8 mouse cellular contexts compared by ENCODE assay signal in the genomic region with DNA sequence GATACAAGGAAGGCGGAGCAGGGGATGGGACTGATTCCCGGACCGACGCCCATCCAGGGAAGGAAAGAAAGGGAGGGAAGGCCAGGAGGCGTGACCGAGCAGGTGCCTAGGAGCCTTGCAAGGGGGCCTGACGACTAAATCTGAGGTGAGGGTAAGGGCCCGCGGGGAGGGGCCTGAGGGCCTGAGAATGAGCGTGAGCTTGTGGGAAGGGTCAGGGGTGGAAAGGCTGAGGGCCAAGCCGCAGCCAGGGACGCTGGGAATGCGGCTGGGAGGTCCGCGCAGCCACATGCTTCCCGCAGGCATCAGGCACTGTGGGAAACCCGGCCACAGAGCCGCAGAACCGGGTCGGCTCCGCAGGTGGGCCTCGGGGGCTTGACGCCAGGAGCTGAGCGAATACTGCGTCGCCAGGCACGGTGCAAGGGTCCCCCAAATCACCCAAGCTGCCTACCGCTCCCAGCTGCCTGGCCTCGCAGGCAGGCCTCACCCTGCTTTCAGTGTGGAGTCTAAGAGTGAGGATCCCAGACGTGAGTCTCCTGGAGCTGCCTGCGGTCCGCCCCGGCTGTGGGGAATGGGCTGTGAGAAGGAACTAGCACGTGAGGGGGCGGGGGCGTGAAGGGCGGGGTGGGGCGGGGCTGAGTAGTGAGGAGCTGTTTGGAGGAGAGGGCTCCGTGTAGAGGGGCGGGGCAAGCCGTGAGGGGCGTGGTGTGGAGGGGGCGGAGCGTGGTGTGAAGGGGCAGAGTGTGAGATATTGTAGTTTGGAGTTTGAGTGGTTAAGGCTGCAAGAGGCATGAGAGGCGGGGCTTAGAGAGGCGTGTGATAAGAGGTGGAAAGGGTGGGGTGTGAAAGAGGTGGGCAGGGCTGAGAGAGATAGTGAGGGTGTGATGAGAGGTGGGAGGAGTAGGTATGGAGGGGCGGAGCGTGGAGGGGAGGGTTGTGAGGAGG. TPM values are rescaled to one million over a fixed set of nuclear protein-coding genes. Genes with fewer than 3 reads are reported as not detected.
DNase-seq lines count a peak whose midpoint lies in the region; ATAC-seq and TF ChIP-seq lines count a peak whose summit lies in the region.

No protein-coding gene starts in this region.

- no peak overlapping the region for H3K27ac ChIP-seq in heart, embryonic 12.5 days (ENCODE audit: poor library complexity, severe bottlenecking)
- no peak overlapping the region for H3K27ac ChIP-seq in heart, adult 2 months
- no peak overlapping the region for H3K27ac ChIP-seq in MEL (ENCODE audit: control insufficient read depth, low read depth, low read length)
- H3K27ac ChIP-seq in hindbrain, embryonic 11.5 days (ENCODE audit: low read depth, low read length): no peak overlapping the region
- no peak overlapping the region for H3K27ac ChIP-seq in midbrain, embryonic 11.5 days (ENCODE audit: low read depth, low read length)

- WGBS in heart, embryonic 12.5 days: 29% methylated on average over 47 of the region's 48 CpGs
- 32% methylated on average over 48 of the region's 48 CpGs for WGBS in heart, adult 2 months
- 42% methylated on average over 48 of the region's 48 CpGs for WGBS in hindbrain, embryonic 11.5 days
- 37% methylated on average over 48 of the region's 48 CpGs for WGBS in midbrain, embryonic 11.5 days

- DNase-seq in heart, adult 2 months: no peak
- peak; percentile 31 for DNase-seq in MEL (ENCODE audit: low read depth, low spot score)
- peak; percentile 6 for DNase-seq in hindbrain, embryonic 11.5 days (ENCODE audit: low spot score)
- DNase-seq in midbrain, embryonic 11.5 days (ENCODE audit: low spot score, missing footprints): peak; percentile 84
- no peak for DNase-seq in layer of hippocampus, postnatal 14 days (ENCODE audit: low spot score in 2 of 2)
- DNase-seq in urinary bladder, postnatal 10 days (ENCODE audit: low spot score): no peak
- DNase-seq in cerebellum, adult 8-10 months: no peak

- H3K36me3 ChIP-seq in heart, embryonic 12.5 days: no peaks in the 10 kb centered on the region
- H3K36me3 ChIP-seq in heart, adult 2 months (ENCODE audit: control insufficient read depth, insufficient read depth, low read length): no peaks in the 10 kb centered on the region
- no peaks in the 10 kb centered on the region for H3K36me3 ChIP-seq in MEL (ENCODE audit: control insufficient read depth in 1 of 2, insufficient read depth in 2 of 2, low read length in 2 of 2)
- no peaks in the 10 kb centered on the region for H3K36me3 ChIP-seq in hindbrain, embryonic 11.5 days (ENCODE audit: control insufficient read depth, insufficient read depth, low read length)
- H3K36me3 ChIP-seq in midbrain, embryonic 11.5 days (ENCODE audit: control insufficient read depth, insufficient read depth, low read length): no peaks in the 10 kb centered on the region

- intact Hi-C loops in heart, adult 2 months (cut with DNase I): no loop called here

- no peak for TF ChIP-seq POLR2A in heart, adult 2 months (IDR thresholded peaks at IDR 0.05; ENCODE audit: insufficient read depth, low read depth, low read length)
- TF ChIP-seq POLR2A in MEL (IDR thresholded peaks at IDR 0.05; ENCODE audit: control insufficient read depth in 1 of 2, insufficient read depth in 1 of 2, low read depth in 1 of 2, low read length in 2 of 2, poor library complexity in 1 of 2): no peak

- H3K9ac ChIP-seq in heart, embryonic 12.5 days: 0 out of 2 replicates have a peak overlapping the region, but pooled peaks have one; percentile 48
- H3K9ac ChIP-seq in heart, adult 2 months (ENCODE audit: low read depth, low read length): no peak overlapping the region
- H3K9ac ChIP-seq in MEL (ENCODE audit: control insufficient read depth, low read depth, low read length, poor library complexity, severe bottlenecking): no peak overlapping the region
- H3K9ac ChIP-seq in hindbrain, embryonic 11.5 days (ENCODE audit: low read depth, low read length): no peak overlapping the region
- no peak overlapping the region for H3K9ac ChIP-seq in midbrain, embryonic 11.5 days (ENCODE audit: low read length)

- H3K79me2 ChIP-seq in heart, adult 2 months (replicated peaks; ENCODE audit: control insufficient read depth, insufficient read depth, low read length): no peaks in the 10 kb centered on the region
- no peaks in the 10 kb centered on the region for H3K79me2 ChIP-seq in MEL (ENCODE audit: control insufficient read depth, insufficient read depth, low read length, poor library complexity)

- H3K27me3 ChIP-seq in heart, embryonic 12.5 days (replicated peaks): peaks cover 42% of the 10 kb centered on the region
- H3K27me3 ChIP-seq in heart, adult 2 months (ENCODE audit: control insufficient read depth, insufficient read depth, low read length): peaks cover 5% of the 10 kb centered on the region
- H3K27me3 ChIP-seq in MEL (ENCODE audit: control insufficient read depth in 1 of 2, insufficient read depth in 2 of 2, low read length in 2 of 2): peaks cover 0 to under 1% of the 10 kb centered on the region in 2 experiments
- 0 out of 2 replicates have a peak, but pooled peaks cover 2% of the 10 kb centered on the region for H3K27me3 ChIP-seq in hindbrain, embryonic 11.5 days (ENCODE audit: control insufficient read depth, insufficient read depth, low read length)
- H3K27me3 ChIP-seq in midbrain, embryonic 11.5 days (ENCODE audit: control insufficient read depth, insufficient read depth, low read length): no peaks in the 10 kb centered on the region; the same call in 1 of the 2 replicates

- TF ChIP-seq EP300 in heart, adult 2 months (IDR thresholded peaks at IDR 0.05; ENCODE audit: insufficient read depth, low read depth, low read length): no peak
- no peak for TF ChIP-seq EP300 in MEL (IDR thresholded peaks at IDR 0.05; ENCODE audit: low read depth in 1 of 2, low read length in 2 of 2)

- H3K4me2 ChIP-seq in heart, embryonic 12.5 days: peak overlapping the region; percentile 55
- H3K4me2 ChIP-seq in hindbrain, embryonic 11.5 days (replicated peaks; ENCODE audit: low read depth, low read length): no peak overlapping the region; the same call in 1 of the 2 replicates
- H3K4me2 ChIP-seq in midbrain, embryonic 11.5 days: peak overlapping the region; percentile 27; the same call in 1 of the 2 replicates

- H3K9me3 ChIP-seq in heart, embryonic 12.5 days (replicated peaks): peaks cover 6% of the 10 kb centered on the region
- H3K9me3 ChIP-seq in MEL (replicated peaks; ENCODE audit: insufficient read depth, low read length): no peaks in the 10 kb centered on the region
- no peaks in the 10 kb centered on the region for H3K9me3 ChIP-seq in hindbrain, embryonic 11.5 days (ENCODE audit: control insufficient read depth, low read length)
- H3K9me3 ChIP-seq in midbrain, embryonic 11.5 days (ENCODE audit: control insufficient read depth, low read length): no peaks in the 10 kb centered on the region

- no peak for TF ChIP-seq RAD21 in MEL (IDR thresholded peaks at IDR 0.05; ENCODE audit: low read depth, low read length)

- peaks cover 6% of the 10 kb centered on the region; the same call in 1 of the 2 replicates for H3K4me1 ChIP-seq in heart, embryonic 12.5 days (replicated peaks)
- no peaks in the 10 kb centered on the region for H3K4me1 ChIP-seq in heart, adult 2 months (ENCODE audit: control insufficient read depth, insufficient read depth, low read length)
- H3K4me1 ChIP-seq in MEL (ENCODE audit: control insufficient read depth in 1 of 2, insufficient read depth in 2 of 2, low read length in 2 of 2): no peaks in the 10 kb centered on the region
- H3K4me1 ChIP-seq in hindbrain, embryonic 11.5 days (replicated peaks; ENCODE audit: control insufficient read depth, insufficient read depth, low read length): no peaks in the 10 kb centered on the region
- 0 out of 2 replicates have a peak, but pooled peaks cover 2% of the 10 kb centered on the region for H3K4me1 ChIP-seq in midbrain, embryonic 11.5 days (ENCODE audit: control insufficient read depth, insufficient read depth, low read length)

- peak; percentile 71 for ATAC-seq in heart, embryonic 12.5 days (ENCODE audit: insufficient number of reproducible peaks, low FRiP score)
- ATAC-seq in hindbrain, embryonic 11.5 days (ENCODE audit: low FRiP score): peak; percentile 70
- peak; percentile 75 for ATAC-seq in midbrain, embryonic 11.5 days (ENCODE audit: low FRiP score)

- TF ChIP-seq CTCF in heart, adult 2 months (IDR thresholded peaks at IDR 0.05): no peak
- no peak for TF ChIP-seq CTCF in MEL (IDR thresholded peaks at IDR 0.05 in 2 of 3, conservative IDR thresholded peaks at IDR 0.05 in 1 of 3; ENCODE audit: control insufficient read depth in 1 of 3, insufficient read depth in 1 of 3, low read depth in 2 of 3, low read length in 3 of 3, poor library complexity in 1 of 3, severe bottlenecking in 1 of 3)

- H3K4me3 ChIP-seq in heart, embryonic 12.5 days: peak overlapping the region; percentile 12; the same call in 1 of the 2 replicates
- no peak overlapping the region for H3K4me3 ChIP-seq in heart, adult 2 months
- no peak overlapping the region for H3K4me3 ChIP-seq in MEL (ENCODE audit: control insufficient read depth in 1 of 2, insufficient read depth in 1 of 2, low read depth in 2 of 2, low read length in 2 of 2)
- no peak overlapping the region for H3K4me3 ChIP-seq in hindbrain, embryonic 11.5 days (ENCODE audit: low read depth, low read length)
- no peak overlapping the region for H3K4me3 ChIP-seq in midbrain, embryonic 11.5 days (ENCODE audit: low read depth, low read length)

RNA-seq across cellular contexts. Expression of a gene that starts 2.0 kb away (rescaled TPM):
- not detected in 2 replicates for polyA plus RNA-seq in heart, embryonic 12.5 days (2016; fragmentation: Nextera tagmentation; extraction: Ambion mirVana)
- not detected for total RNA-seq in heart, adult 2 months (2021)
- polyA plus RNA-seq in heart, adult 2 months (2012; rRNA removed): not detected in 2 replicates
- not detected in 2 replicates for total RNA-seq in MEL (2012; rRNA removed)
- polyA plus RNA-seq in MEL (2012; ENCODE audit: insufficient read depth in 1 of 2, insufficient read length in 2 of 2, low read depth in 1 of 2, low replicate concordance in 2 of 2, missing spikeins in 1 of 2): not detected
- 0.17 TPM in 1 of 2 replicates, not detected in the other for polyA plus RNA-seq in hindbrain, embryonic 11.5 days (2014; fragmentation: Nextera tagmentation; extraction: Ambion mirVana)
- not detected in 2 replicates for polyA plus RNA-seq in midbrain, embryonic 11.5 days (2014; fragmentation: Nextera tagmentation; extraction: Ambion mirVana)
- total RNA-seq in layer of hippocampus, postnatal 14 days (2021): 1 to 10 TPM in 1 of 2 experiments, under 1 TPM in 1; 0.69 to 1.2 TPM

RNA-seq across cellular contexts. Expression of a gene that starts 31.5 kb away (rescaled TPM):
- 2.0 and 2.2 TPM in 2 replicates for polyA plus RNA-seq in heart, embryonic 12.5 days (2016; fragmentation: Nextera tagmentation; extraction: Ambion mirVana)
- total RNA-seq in heart, adult 2 months (2021): 1 to 10 TPM; 4.6 to 5.8 TPM
- 4.4 and 4.5 TPM in 2 replicates for polyA plus RNA-seq in heart, adult 2 months (2012; rRNA removed)
- not detected in 2 replicates for total RNA-seq in MEL (2012; rRNA removed)
- not detected for polyA plus RNA-seq in MEL (2012; ENCODE audit: insufficient read depth in 1 of 2, insufficient read length in 2 of 2, low read depth in 1 of 2, low replicate concordance in 2 of 2, missing spikeins in 1 of 2)
- 4.3 and 5.2 TPM in 2 replicates for polyA plus RNA-seq in hindbrain, embryonic 11.5 days (2014; fragmentation: Nextera tagmentation; extraction: Ambion mirVana)
- polyA plus RNA-seq in midbrain, embryonic 11.5 days (2014; fragmentation: Nextera tagmentation; extraction: Ambion mirVana): 3.8 and 5.4 TPM in 2 replicates
- 1 to 10 TPM; 4.5 to 6.3 TPM for total RNA-seq in layer of hippocampus, postnatal 14 days (2021)

RNA-seq across cellular contexts. Expression of a gene that starts 37.9 kb away (rescaled TPM):
- 0.22 and 0.38 TPM in 2 replicates for polyA plus RNA-seq in heart, embryonic 12.5 days (2016; fragmentation: Nextera tagmentation; extraction: Ambion mirVana)
- 1 to 10 TPM; 4.3 to 5.0 TPM for total RNA-seq in heart, adult 2 months (2021)
- 0.09 and 0.21 TPM in 2 replicates for polyA plus RNA-seq in heart, adult 2 months (2012; rRNA removed)
- total RNA-seq in MEL (2012; rRNA removed): not detected in 2 replicates
- polyA plus RNA-seq in MEL (2012; ENCODE audit: insufficient read depth in 1 of 2, insufficient read length in 2 of 2, low read depth in 1 of 2, low replicate concordance in 2 of 2, missing spikeins in 1 of 2): not detected
- 2.3 and 2.7 TPM in 2 replicates for polyA plus RNA-seq in hindbrain, embryonic 11.5 days (2014; fragmentation: Nextera tagmentation; extraction: Ambion mirVana)
- 1.9 and 2.5 TPM in 2 replicates for polyA plus RNA-seq in midbrain, embryonic 11.5 days (2014; fragmentation: Nextera tagmentation; extraction: Ambion mirVana)
- 100 to 1,000 TPM; 303 to 326 TPM for total RNA-seq in layer of hippocampus, postnatal 14 days (2021)

Comparison
In these comparisons a context has a peak if more than half of its experiments do, and no peak if none do; other contexts are left out.
1. DNase-seq: peak in MEL (single experiment), hindbrain, embryonic 11.5 days (single experiment) and midbrain, embryonic 11.5 days (single experiment); none in heart, adult 2 months (0 of 2), layer of hippocampus, postnatal 14 days (0 of 2), urinary bladder, postnatal 10 days (single experiment) and cerebellum, adult 8-10 months (single experiment).
2. Peak in every context shown above with its lines, with median percentiles within 50 percentile points of each other: ATAC-seq.